Mouse (Mus musculus): ENCODE measurements at regions not wholly inside any gene's neighbourhood (a gene's known extent, or its start where the extent isn't known, plus 50 kb on each side); places are given as distances from the start of the nearest gene placed in this dataset.

DNA sequence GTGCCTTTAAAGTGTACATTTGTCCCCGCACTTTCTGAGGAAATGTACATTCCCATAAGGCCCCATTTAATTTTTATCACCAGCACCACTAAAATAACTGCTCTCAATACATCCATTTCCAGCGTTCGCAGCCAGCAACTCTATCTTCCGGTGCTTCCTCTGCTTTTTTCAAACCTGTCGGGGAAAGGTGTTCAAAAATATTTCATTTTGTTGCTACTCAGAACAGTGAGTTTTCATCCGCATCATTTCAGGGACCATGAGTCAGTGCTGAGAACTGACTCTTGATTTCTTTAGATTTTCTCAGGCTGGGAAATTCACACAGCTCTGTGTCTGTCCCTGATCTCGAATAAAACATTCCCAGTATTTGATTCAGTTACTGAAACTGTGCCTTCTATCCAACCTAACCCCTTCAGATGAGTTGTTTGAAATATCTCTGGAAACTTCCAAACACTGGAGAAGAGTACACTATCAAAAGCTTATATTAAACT lies 959.4 kb downstream of the Brinp1 start:
- DNase-seq (ENCODE audit: low spot score) (no peak), ATAC-seq (ENCODE audit: insufficient number of reproducible peaks, low FRiP score, low TSS enrichment, low read depth) (no peak)
- no peaks in the 10 kb centered on the region for H3K4me1 ChIP-seq (ENCODE audit: control insufficient read depth, insufficient read depth, low read length)
- H3K4me2 ChIP-seq (ENCODE audit: low read depth, severe bottlenecking): no peak overlapping the region
- no peaks in the 10 kb centered on the region for H3K9me3 ChIP-seq (ENCODE audit: control insufficient read depth, low read length)
- no peaks in the 10 kb centered on the region for H3K36me3 ChIP-seq (ENCODE audit: control insufficient read depth, insufficient read depth, low read length)
- no peak overlapping the region for H3K9ac ChIP-seq (ENCODE audit: low read length)
- H3K4me3 ChIP-seq (ENCODE audit: low read depth, low read length): no peak overlapping the region
- no peaks in the 10 kb centered on the region for H3K27me3 ChIP-seq (ENCODE audit: control insufficient read depth, insufficient read depth, low read length)
- no peak overlapping the region for H3K27ac ChIP-seq (replicated peaks; ENCODE audit: low read depth, low read length)
- WGBS: 87% methylated on average over 7 of the region's 7 CpGs

- WGBS: 92% methylated on average over 1 of the region's 1 CpGs
- ATAC-seq (ENCODE audit: insufficient number of reproducible peaks, low FRiP score, low TSS enrichment, low read depth) (no peak), DNase-seq (ENCODE audit: low spot score) (no peak)
- H3K9me3 ChIP-seq (ENCODE audit: control insufficient read depth, low read length): no peaks in the 10 kb centered on the region
- H3K9ac ChIP-seq (ENCODE audit: low read length): no peak overlapping the region
- no peak overlapping the region for H3K4me3 ChIP-seq (ENCODE audit: low read depth, low read length)
- H3K4me2 ChIP-seq (ENCODE audit: low read depth, severe bottlenecking): no peak overlapping the region
- H3K27ac ChIP-seq (replicated peaks; ENCODE audit: low read depth, low read length): no peak overlapping the region
- H3K27me3 ChIP-seq (ENCODE audit: control insufficient read depth, insufficient read depth, low read length): no peaks in the 10 kb centered on the region
- no peaks in the 10 kb centered on the region for H3K4me1 ChIP-seq (ENCODE audit: control insufficient read depth, insufficient read depth, low read length)
- H3K36me3 ChIP-seq (ENCODE audit: control insufficient read depth, insufficient read depth, low read length): no peaks in the 10 kb centered on the region
Measured at GRCm38 (mm10) chr4:67963456-67963855, 990.7 kb downstream of the Brinp1 start.

DNA sequence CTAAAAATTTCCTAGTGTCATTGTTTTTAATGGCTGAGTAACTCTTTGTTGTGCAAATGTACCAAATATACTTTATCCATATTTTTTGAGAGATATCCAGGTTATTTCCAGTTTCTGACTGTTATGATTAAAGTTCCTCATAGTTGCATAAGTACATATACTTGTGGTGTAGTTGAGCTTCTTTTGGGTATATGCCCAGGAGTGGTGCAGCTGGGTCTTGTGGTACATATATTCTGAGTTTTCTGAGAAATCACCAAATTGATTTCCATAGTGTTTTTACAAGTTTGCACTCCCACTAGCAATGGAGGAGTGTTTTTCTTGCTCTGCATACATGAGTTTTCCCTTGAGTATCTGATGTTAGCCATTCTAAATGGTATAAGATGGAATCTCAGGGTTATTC lies 1006.2 kb downstream of the Brinp1 start:
- H3K4me1 ChIP-seq (ENCODE audit: control insufficient read depth, insufficient read depth, low read length): no peaks in the 10 kb centered on the region

DNA sequence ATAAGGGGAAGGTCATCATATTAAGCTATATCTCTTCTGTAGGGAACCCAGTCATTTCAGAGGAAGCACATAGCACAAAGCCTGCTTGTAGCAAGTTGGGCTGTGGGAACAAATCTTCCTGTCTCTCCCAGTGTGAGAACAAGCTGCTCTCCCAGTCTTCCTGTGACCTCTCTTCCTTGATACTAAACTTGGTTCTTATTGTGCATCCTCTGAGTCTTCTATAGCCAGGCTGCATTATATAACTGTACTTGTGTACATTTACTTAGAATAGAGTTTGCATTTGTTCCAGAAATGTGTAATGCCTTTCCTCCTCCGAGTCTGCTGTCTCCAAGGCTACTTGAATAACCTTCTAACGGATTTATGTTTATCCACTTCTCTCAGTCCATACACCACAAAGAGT lies 1021.7 kb downstream of the Brinp1 start:
- no peaks in the 10 kb centered on the region for H3K36me3 ChIP-seq (ENCODE audit: control insufficient read depth, insufficient read depth, low read length)
- H3K4me1 ChIP-seq (ENCODE audit: control insufficient read depth, insufficient read depth, low read length): no peaks in the 10 kb centered on the region
- H3K4me2 ChIP-seq (ENCODE audit: low read depth, severe bottlenecking): no peak overlapping the region
- no peaks in the 10 kb centered on the region for H3K27me3 ChIP-seq (ENCODE audit: control insufficient read depth, insufficient read depth, low read length)
- no peak overlapping the region for H3K27ac ChIP-seq (replicated peaks; ENCODE audit: low read depth, low read length)
- WGBS: 84% methylated on average over 2 of the region's 2 CpGs
- no peaks in the 10 kb centered on the region for H3K9me3 ChIP-seq (ENCODE audit: control insufficient read depth, low read length)
- ATAC-seq (ENCODE audit: insufficient number of reproducible peaks, low FRiP score, low TSS enrichment, low read depth) (no peak), DNase-seq (ENCODE audit: low spot score) (no peak)
- no peak overlapping the region for H3K9ac ChIP-seq (ENCODE audit: low read length)
- H3K4me3 ChIP-seq (ENCODE audit: low read depth, low read length): no peak overlapping the region

More for the DNA sequence above, 1006.2 kb downstream of the Brinp1 start:
- no peak overlapping the region for H3K4me2 ChIP-seq (ENCODE audit: low read depth, severe bottlenecking)
- H3K36me3 ChIP-seq (ENCODE audit: control insufficient read depth, insufficient read depth, low read length): no peaks in the 10 kb centered on the region
- H3K9me3 ChIP-seq (ENCODE audit: control insufficient read depth, low read length): no peaks in the 10 kb centered on the region
- no peaks in the 10 kb centered on the region for H3K27me3 ChIP-seq (ENCODE audit: control insufficient read depth, insufficient read depth, low read length)
- H3K9ac ChIP-seq (ENCODE audit: low read length): no peak overlapping the region
- ATAC-seq (ENCODE audit: insufficient number of reproducible peaks, low FRiP score, low TSS enrichment, low read depth): no peak
- H3K4me3 ChIP-seq (ENCODE audit: low read depth, low read length): no peak overlapping the region
- no peak for DNase-seq (ENCODE audit: low spot score)
- H3K27ac ChIP-seq (replicated peaks; ENCODE audit: low read depth, low read length): no peak overlapping the region

- no peak overlapping the region for H3K4me2 ChIP-seq (ENCODE audit: low read depth, severe bottlenecking)
- no peaks in the 10 kb centered on the region for H3K4me1 ChIP-seq (ENCODE audit: control insufficient read depth, insufficient read depth, low read length)
- WGBS: 91% methylated on average over 1 of the region's 1 CpGs
- no peak overlapping the region for H3K9ac ChIP-seq (ENCODE audit: low read length)
- no peak for DNase-seq (ENCODE audit: low spot score)
- H3K36me3 ChIP-seq (ENCODE audit: control insufficient read depth, insufficient read depth, low read length): no peaks in the 10 kb centered on the region
- H3K27me3 ChIP-seq (ENCODE audit: control insufficient read depth, insufficient read depth, low read length): no peaks in the 10 kb centered on the region
- H3K27ac ChIP-seq (replicated peaks; ENCODE audit: low read depth, low read length): no peak overlapping the region
- H3K9me3 ChIP-seq (ENCODE audit: control insufficient read depth, low read length): no peaks in the 10 kb centered on the region
- no peak for ATAC-seq (ENCODE audit: insufficient number of reproducible peaks, low FRiP score, low TSS enrichment, low read depth)
- no peak overlapping the region for H3K4me3 ChIP-seq (ENCODE audit: low read depth, low read length)
Measured at GRCm38 (mm10) chr4:67899109-67899508, 1055.1 kb downstream of the Brinp1 start.

- no peak for DNase-seq (ENCODE audit: low spot score)
- no peak for ATAC-seq (ENCODE audit: insufficient number of reproducible peaks, low FRiP score, low TSS enrichment, low read depth)
- 88% methylated on average over 1 of the region's 1 CpGs for WGBS
Measured at GRCm38 (mm10) chr4:67891946-67892575, 1062.1 kb downstream of the Brinp1 start.

DNA sequence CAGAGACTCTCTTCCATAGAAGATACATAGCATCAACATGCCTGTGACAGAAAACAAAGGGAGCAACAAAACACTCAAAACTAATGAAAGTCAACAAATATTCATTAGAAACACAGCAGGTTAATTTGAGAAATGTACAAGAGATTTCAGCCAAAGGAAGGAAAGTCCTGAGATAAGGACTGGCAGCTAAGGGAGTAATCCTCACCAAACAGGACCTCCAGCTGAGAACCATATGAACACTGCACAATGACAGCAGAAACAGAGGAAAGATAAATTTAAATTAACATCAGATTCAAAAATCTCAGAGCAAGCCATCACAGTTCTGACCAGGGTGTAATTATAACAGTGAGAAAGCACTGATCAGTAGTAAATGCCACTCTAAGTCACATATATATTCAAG lies 1060.6 kb downstream of the Tlr4 start:
- Histone ChIP-seq H3K4me2 (ENCODE audit: low read depth, severe bottlenecking) (no peak overlapping the region), H3K27me3 (ENCODE audit: control insufficient read depth, insufficient read depth, low read length) (no peaks in the 10 kb centered on the region), H3K4me1 (ENCODE audit: control insufficient read depth, insufficient read depth, low read length) (no peaks in the 10 kb centered on the region), H3K9me3 (ENCODE audit: control insufficient read depth, low read length) (no peaks in the 10 kb centered on the region), H3K27ac (replicated peaks; ENCODE audit: low read depth, low read length) (no peak overlapping the region), H3K36me3 (ENCODE audit: control insufficient read depth, insufficient read depth, low read length) (no peaks in the 10 kb centered on the region), H3K4me3 (ENCODE audit: low read depth, low read length) (no peak overlapping the region), H3K9ac (ENCODE audit: low read length) (no peak overlapping the region)
- DNase-seq (ENCODE audit: low spot score): no peak
- no peak for ATAC-seq (ENCODE audit: insufficient number of reproducible peaks, low FRiP score, low TSS enrichment, low read depth)

More at GRCm38 (mm10) chr4:67891946-67892575, 1062.1 kb downstream of the Brinp1 start:
- no peaks in the 10 kb centered on the region for H3K9me3 ChIP-seq (ENCODE audit: control insufficient read depth, low read length)
- H3K4me1 ChIP-seq (ENCODE audit: control insufficient read depth, insufficient read depth, low read length): no peaks in the 10 kb centered on the region
- no peak overlapping the region for H3K9ac ChIP-seq (ENCODE audit: low read length)
- H3K4me3 ChIP-seq (ENCODE audit: low read depth, low read length): no peak overlapping the region
- H3K27ac ChIP-seq (replicated peaks; ENCODE audit: low read depth, low read length): no peak overlapping the region
- H3K36me3 ChIP-seq (ENCODE audit: control insufficient read depth, insufficient read depth, low read length): no peaks in the 10 kb centered on the region
- H3K27me3 ChIP-seq (ENCODE audit: control insufficient read depth, insufficient read depth, low read length): no peaks in the 10 kb centered on the region
- no peak overlapping the region for H3K4me2 ChIP-seq (ENCODE audit: low read depth, severe bottlenecking)

DNA sequence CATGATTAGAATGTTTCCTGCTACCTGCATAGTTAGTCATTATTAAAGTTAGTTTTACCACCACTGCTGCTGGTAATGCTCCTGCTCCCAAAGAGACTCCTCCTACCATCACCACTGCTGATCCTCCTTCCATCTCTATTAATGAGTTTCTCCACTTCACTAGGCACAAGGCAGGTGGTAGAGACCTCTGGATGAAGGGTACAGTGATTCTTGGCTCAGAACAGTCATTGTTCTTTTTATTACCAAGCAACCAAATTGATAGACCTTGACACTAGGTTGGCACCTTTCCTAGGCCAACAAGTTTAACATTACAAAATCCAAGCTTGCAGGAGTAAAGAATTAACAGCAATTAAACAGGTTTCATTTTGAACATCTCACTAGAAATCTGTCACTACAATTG lies 1057.8 kb downstream of the Tlr4 start:
- Histone ChIP-seq H3K4me2 (ENCODE audit: low read depth, severe bottlenecking) (no peak overlapping the region), H3K9me3 (ENCODE audit: control insufficient read depth, low read length) (no peaks in the 10 kb centered on the region), H3K4me1 (ENCODE audit: control insufficient read depth, insufficient read depth, low read length) (no peaks in the 10 kb centered on the region), H3K4me3 (ENCODE audit: low read depth, low read length) (no peak overlapping the region), H3K36me3 (ENCODE audit: control insufficient read depth, insufficient read depth, low read length) (no peaks in the 10 kb centered on the region), H3K27me3 (ENCODE audit: control insufficient read depth, insufficient read depth, low read length) (no peaks in the 10 kb centered on the region), H3K27ac (replicated peaks; ENCODE audit: low read depth, low read length) (no peak overlapping the region), H3K9ac (ENCODE audit: low read length) (no peak overlapping the region)
- DNase-seq (ENCODE audit: low spot score) (no peak), ATAC-seq (ENCODE audit: insufficient number of reproducible peaks, low FRiP score, low TSS enrichment, low read depth) (no peak)

DNA sequence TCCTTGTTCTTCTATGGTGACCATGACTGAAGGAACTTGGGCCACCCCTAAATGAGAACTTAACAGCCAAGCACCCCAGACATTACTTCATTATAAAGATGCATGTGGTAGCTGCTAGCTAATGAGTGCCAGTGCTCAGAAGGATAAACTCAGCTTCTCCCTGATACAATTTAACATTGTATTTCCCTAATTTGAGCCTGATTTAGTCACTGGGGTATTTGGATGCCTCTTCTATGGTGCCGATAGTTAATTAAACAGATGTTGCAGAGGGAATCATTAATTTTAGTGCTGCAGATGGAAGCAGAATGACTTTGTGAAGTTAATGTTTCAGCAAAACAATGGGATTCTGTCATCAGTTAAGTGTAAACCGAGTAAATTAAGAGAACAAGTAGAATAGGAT lies 1034.8 kb downstream of the Tlr4 start:
- H3K27ac ChIP-seq (replicated peaks; ENCODE audit: low read depth, low read length): no peak overlapping the region
- ATAC-seq (ENCODE audit: insufficient number of reproducible peaks, low FRiP score, low TSS enrichment, low read depth): no peak
- no peak overlapping the region for H3K9ac ChIP-seq (ENCODE audit: low read length)
- H3K27me3 ChIP-seq (ENCODE audit: control insufficient read depth, insufficient read depth, low read length): no peaks in the 10 kb centered on the region
- no peak overlapping the region for H3K4me2 ChIP-seq (ENCODE audit: low read depth, severe bottlenecking)
- no peak for DNase-seq (ENCODE audit: low spot score)
- no peaks in the 10 kb centered on the region for H3K9me3 ChIP-seq (ENCODE audit: control insufficient read depth, low read length)
- 85% methylated on average over 2 of the region's 2 CpGs for WGBS
- no peaks in the 10 kb centered on the region for H3K4me1 ChIP-seq (ENCODE audit: control insufficient read depth, insufficient read depth, low read length)
- H3K36me3 ChIP-seq (ENCODE audit: control insufficient read depth, insufficient read depth, low read length): no peaks in the 10 kb centered on the region
- H3K4me3 ChIP-seq (ENCODE audit: low read depth, low read length): no peak overlapping the region

Data from limb, embryonic 11.5 days (tissue).